Mouse (Mus musculus) liver, embryonic 11.5 days (tissue): Measurements from ENCODE around the gene Spag9. TPM values are rescaled to one million over a fixed set of nuclear protein-coding genes. Genes with fewer than 3 reads are reported as not detected.

Experiments
- ATAC-seq: fragments of 200-750 bp; cut with Nextera tagmentation; replicated peaks from 2 replicates; pipeline ENCODE4 v1.8.0; 2017; ENCODE audit warnings: moderate number of reproducible peaks, mild to moderate bottlenecking, moderate TSS enrichment, moderate library complexity; ENCODE audit not compliant: low FRiP score
- DNase-seq: peaks from one replicate; pipeline ENCODE4 v3.0.0-alpha.2; 2017; ENCODE audit warnings: low spot score
- H3K27ac ChIP-seq: fragments of 300-500 bp; sonication (generic); 2 replicates; pipeline ENCODE4 v1.5.1; 2014; ENCODE audit warnings: mild to moderate bottlenecking, low read depth, low read length, control low read depth
- H3K27me3 ChIP-seq: fragments of 300-500 bp; sonication (generic); replicated peaks from 2 replicates; pipeline ENCODE4 v1.6.1; 2014; ENCODE audit warnings: low read length, mixed read lengths; ENCODE audit not compliant: control insufficient read depth, insufficient read depth
- H3K36me3 ChIP-seq: fragments of 300-500 bp; sonication (generic); 2 replicates; pipeline ENCODE4 v1.6.1; 2014; ENCODE audit warnings: mild to moderate bottlenecking, low read length, moderate library complexity, mixed read lengths; ENCODE audit not compliant: control insufficient read depth, insufficient read depth
- H3K4me1 ChIP-seq: fragments of 300-500 bp; sonication (generic); replicated peaks from 2 replicates; pipeline ENCODE4 v1.6.1; 2014; ENCODE audit warnings: low read length, mixed read lengths; ENCODE audit not compliant: control insufficient read depth, insufficient read depth
- H3K4me2 ChIP-seq: fragments of 300-500 bp; sonication (generic); 2 replicates; pipeline ENCODE4 v1.6.1; 2014; ENCODE audit warnings: mild to moderate bottlenecking, control low read depth, moderate library complexity
- H3K4me3 ChIP-seq: fragments of 300-500 bp; sonication (generic); 2 replicates; pipeline ENCODE4 v1.5.1; 2014; ENCODE audit warnings: low read depth, low read length, control low read depth
- H3K9ac ChIP-seq: fragments of 300-500 bp; sonication (generic); 2 replicates; pipeline ENCODE4 v1.6.1; 2014; ENCODE audit warnings: low read depth, low read length, control low read depth
- H3K9me3 ChIP-seq: fragments of 300-500 bp; sonication (generic); 2 replicates; pipeline ENCODE4 v1.6.1; 2016; ENCODE audit warnings: low read length, inconsistent platforms, mixed read lengths; ENCODE audit not compliant: control insufficient read depth
- WGBS: fragments of 180-500 bp; shearing (Covaris S2); extraction: QIAGEN DNeasy Blood & Tissue Kit; methylation state at CpG from one replicate; pipeline ENCODE4 v1.1.7; 2014; 5-methylcytosine and 5-hydroxymethylcytosine counted together
- polyA plus RNA-seq: library from polyadenylated mRNA; unstranded; fragments of >200 nt; fragmentation: Nextera tagmentation; extraction: Ambion mirVana; gene quantifications from 2 replicates; pipeline ENCODE4 v1.2.1, GENCODE M21; 2014

Gene Spag9
- polyA plus RNA-seq, 1 experiment from 2014 or later: 24.6 TPM

DNA sequence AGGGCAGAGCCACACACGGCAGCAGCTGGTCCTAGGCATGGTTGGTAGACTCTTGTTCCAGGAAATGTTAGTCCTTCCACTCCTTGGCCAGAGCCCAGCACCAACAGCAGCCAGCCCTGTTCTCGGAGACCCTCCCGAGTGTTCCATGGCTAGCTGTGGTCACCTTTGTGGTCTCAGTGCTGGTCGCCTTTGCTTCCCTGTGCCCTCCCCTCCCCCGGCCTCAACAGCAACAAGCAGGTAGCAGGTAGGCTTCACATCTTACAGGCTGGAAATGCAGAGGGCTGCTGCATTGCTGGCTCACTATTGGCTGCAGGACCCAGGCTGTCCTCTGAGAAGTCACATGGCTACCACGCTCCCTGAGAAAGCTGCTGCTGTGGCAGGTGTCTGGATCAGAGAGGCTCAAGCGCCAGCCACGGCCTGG, 139.7 kb downstream of the Spag9 start:
- DNase-seq (no peak), ATAC-seq (no peak)
- no peaks in the 10 kb centered on the region for H3K9me3 ChIP-seq
- WGBS: 68% methylated on average over 8 of the region's 8 CpGs
- H3K4me3 ChIP-seq: no peak overlapping the region
- peaks cover 17% of the 10 kb centered on the region; the same call in 1 of the 2 replicates for H3K4me1 ChIP-seq
- H3K36me3 ChIP-seq: no peaks in the 10 kb centered on the region
- no peak overlapping the region for H3K4me2 ChIP-seq
- no peaks in the 10 kb centered on the region for H3K27me3 ChIP-seq
- H3K27ac ChIP-seq: no peak overlapping the region
- H3K9ac ChIP-seq: no peak overlapping the region

DNA sequence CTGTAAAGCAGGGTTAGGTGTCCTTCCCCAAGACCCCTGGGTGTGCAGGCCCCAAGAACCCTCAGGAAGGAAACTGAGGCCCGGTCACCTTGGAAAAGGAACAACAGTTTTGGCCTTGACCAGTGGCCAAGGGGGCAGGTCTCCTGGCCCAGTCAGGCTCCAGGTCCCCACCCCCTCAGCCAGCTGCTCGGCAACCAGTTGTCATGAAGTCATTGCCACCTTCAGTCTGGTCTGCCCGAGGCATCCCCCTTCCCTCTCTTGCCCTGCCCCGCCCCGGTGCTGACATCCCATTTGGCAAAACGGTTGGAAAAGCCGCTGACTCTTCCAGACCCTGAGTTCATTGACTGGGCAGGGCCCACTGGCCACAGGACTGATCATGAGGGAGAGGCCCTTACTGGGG, 140.8 kb downstream of the Spag9 start:
- no peaks in the 10 kb centered on the region for H3K27me3 ChIP-seq
- H3K27ac ChIP-seq: no peak overlapping the region
- ATAC-seq (no peak), DNase-seq (no peak)
- H3K9ac ChIP-seq: no peak overlapping the region
- no peaks in the 10 kb centered on the region for H3K36me3 ChIP-seq
- H3K4me1 ChIP-seq: peaks cover 17% of the 10 kb centered on the region; the same call in 1 of the 2 replicates
- H3K9me3 ChIP-seq: no peaks in the 10 kb centered on the region
- 62% methylated on average over 7 of the region's 7 CpGs for whole genome bisulfite sequencing
- H3K4me3 ChIP-seq: no peak overlapping the region
- H3K4me2 ChIP-seq: no peak overlapping the region

DNA sequence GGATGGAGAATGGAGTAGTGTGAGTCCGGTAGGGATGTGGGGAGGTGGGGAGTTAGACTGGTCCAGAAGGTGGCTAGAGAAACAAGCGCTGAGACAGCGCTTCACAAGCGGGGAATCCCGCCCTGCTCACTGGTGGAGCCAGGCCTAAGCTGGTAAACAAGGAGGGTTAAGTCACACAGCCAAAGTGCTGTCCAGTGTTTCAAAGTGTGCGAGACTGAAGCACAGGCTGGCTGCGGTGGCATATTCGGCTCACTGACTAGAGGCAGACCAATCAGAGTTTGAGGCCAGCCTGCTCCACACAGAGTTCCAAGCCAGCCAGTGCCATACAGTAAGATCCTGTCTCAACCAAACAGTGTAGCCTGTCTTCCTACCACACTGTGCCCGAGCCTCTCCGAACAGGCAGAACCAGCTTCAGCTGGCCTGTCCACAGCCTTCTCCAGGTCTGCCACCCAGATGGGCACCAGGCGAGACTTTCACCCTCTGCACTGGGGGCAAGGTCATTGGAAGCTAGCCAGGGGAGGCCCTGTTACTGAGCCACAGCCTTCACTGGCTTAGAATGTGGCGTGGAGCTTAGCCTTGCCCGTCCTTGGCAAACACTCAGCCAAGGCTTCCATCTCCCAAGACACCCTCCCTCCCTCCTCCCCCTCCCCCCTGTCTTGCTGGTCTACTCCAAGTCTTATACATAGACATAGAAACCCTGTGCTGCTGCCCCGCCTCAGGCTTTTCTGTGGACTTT, 141.6 kb downstream of the Spag9 start:
- H3K9me3 ChIP-seq: no peaks in the 10 kb centered on the region
- H3K27ac ChIP-seq: no peak overlapping the region
- H3K4me2 ChIP-seq: no peak overlapping the region
- 83% methylated on average over 14 of the region's 14 CpGs for WGBS
- H3K36me3 ChIP-seq: no peaks in the 10 kb centered on the region
- DNase-seq (no peak), ATAC-seq (no peak)
- no peak overlapping the region for H3K4me3 ChIP-seq
- H3K9ac ChIP-seq: no peak overlapping the region
- peaks cover 17% of the 10 kb centered on the region; the same call in 1 of the 2 replicates for H3K4me1 ChIP-seq
- H3K27me3 ChIP-seq: no peaks in the 10 kb centered on the region

DNA sequence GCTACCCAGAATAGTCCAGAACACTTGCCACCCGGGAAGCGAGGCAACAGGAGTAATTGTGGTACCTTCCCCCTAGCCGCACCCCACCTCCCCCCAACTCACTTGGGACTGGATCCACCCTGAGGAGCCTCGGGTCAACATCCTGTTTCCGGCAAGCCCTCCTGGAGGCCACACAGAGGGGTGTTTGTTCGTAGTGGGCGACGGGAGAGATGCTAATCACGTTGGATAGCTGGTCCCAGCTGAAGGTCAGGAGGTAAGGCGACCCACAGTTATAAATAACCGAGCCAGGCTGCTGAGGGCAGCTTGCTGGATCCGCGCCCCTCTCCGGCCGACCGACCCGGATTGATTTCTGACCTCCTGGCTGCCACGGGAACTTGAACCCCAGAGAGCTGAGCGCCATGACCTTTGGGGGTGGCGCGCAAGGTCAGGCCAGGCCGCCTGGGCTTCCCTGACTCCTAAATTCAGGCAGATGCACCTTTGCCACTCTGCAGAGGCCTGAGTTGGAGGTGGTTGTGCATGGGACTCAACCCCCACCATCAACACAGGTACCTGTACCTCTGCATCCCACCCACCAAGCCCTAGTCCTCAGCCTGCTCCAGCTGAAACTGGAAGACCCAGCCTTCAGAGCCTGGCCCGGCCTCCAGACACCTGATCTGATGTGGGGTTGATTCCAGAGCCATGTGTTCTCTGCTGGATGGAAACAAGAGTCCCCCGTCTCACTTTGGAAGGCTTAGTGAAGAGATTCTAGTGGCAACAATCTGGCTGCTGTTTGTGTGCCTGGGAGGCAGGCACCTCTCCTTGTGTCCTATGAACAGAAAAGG, 142.7 kb downstream of the Spag9 start:
- WGBS: 46% methylated on average over 24 of the region's 24 CpGs
- H3K4me2 ChIP-seq: no peak overlapping the region
- DNase-seq (no peak), ATAC-seq (no peak)
- peaks cover 17% of the 10 kb centered on the region; the same call in 1 of the 2 replicates for H3K4me1 ChIP-seq
- H3K27ac ChIP-seq: no peak overlapping the region
- H3K27me3 ChIP-seq: no peaks in the 10 kb centered on the region
- no peak overlapping the region for H3K4me3 ChIP-seq
- no peak overlapping the region for H3K9ac ChIP-seq
- no peaks in the 10 kb centered on the region for H3K36me3 ChIP-seq
- H3K9me3 ChIP-seq: no peaks in the 10 kb centered on the region

DNA sequence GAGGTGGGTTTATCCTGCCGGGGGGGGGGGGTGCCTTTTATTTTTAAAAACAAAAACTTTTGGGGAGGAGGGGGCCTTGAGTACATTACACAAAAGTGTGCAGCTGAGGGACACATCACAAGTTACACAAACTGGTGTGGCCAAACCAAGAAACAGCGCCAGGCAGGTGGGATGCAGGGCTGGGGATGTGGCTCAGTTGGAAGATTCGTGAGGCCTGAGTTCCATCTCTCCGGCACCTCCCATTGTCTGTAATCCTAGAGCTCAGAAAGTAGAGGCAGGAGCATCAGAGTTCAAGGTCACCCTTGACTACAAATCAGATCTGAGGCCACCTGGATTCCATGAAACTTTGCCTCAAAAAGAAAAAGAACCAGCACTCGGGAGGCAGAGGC, 143.3 kb downstream of the Spag9 start:
- Histone ChIP-seq H3K4me3 (no peak overlapping the region), H3K9ac (no peak overlapping the region), H3K4me2 (no peak overlapping the region), H3K27ac (no peak overlapping the region), H3K4me1 (peaks cover 11% of the 10 kb centered on the region; the same call in 1 of the 2 replicates), H3K27me3 (no peaks in the 10 kb centered on the region), H3K36me3 (no peaks in the 10 kb centered on the region), H3K9me3 (no peaks in the 10 kb centered on the region)
- WGBS: 80% methylated on average over 5 of the region's 5 CpGs
- DNase-seq (no peak), ATAC-seq (no peak)

DNA sequence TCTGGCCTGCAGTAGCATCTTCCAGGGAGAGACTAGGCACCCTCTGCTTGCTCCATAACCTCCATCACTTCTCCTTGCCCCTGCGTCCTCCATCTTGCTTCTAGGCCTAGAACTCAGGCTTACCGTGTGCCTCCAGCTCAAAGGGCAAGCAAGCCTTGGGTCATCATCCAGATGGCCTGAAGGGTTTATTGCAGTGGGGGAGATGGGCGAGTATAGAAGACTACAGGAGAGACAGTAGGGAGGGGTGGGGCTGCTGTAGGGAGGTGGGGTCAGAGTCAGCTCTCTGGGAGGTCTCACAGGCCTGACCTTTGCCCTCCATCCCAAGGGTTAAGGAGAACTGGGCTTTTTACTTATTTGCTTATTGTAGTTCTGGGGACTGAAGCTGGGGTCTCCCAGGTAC, 144.6 kb downstream of the Spag9 start:
- H3K4me2 ChIP-seq: no peak overlapping the region
- H3K27me3 ChIP-seq: no peaks in the 10 kb centered on the region
- no peak overlapping the region for H3K27ac ChIP-seq
- no peak for DNase-seq
- H3K9me3 ChIP-seq: no peaks in the 10 kb centered on the region
- WGBS: 78% methylated on average over 3 of the region's 3 CpGs
- no peak for ATAC-seq
- no peaks in the 10 kb centered on the region for H3K36me3 ChIP-seq
- peaks cover 6% of the 10 kb centered on the region; the same call in 1 of the 2 replicates for H3K4me1 ChIP-seq
- no peak overlapping the region for H3K9ac ChIP-seq
- no peak overlapping the region for H3K4me3 ChIP-seq

DNA sequence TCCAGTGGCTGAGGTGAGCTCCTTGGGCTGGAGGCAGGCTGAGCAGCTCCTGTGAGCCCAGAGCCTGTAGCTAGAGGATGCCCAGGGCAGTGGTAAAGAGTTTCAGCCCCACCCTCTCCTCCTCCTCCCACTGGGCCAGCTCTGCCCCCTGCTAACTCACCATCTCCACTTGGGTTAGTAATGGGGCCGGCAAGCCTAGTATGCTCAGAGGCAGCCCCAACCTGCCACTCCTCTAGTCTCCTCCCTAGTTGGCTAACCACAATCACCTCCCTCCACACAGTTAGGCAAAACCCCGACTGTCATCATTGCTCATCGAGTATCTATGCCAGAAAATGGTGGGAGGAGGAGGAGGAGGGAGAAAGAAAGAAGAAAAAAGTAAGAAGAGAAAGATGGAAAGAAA, 145.7 kb downstream of the Spag9 start:
- ATAC-seq: no peak
- Histone ChIP-seq H3K36me3 (no peaks in the 10 kb centered on the region), H3K4me2 (no peak overlapping the region), H3K9ac (no peak overlapping the region), H3K4me3 (no peak overlapping the region), H3K27ac (no peak overlapping the region), H3K9me3 (no peaks in the 10 kb centered on the region), H3K4me1 (peaks cover 6% of the 10 kb centered on the region; the same call in 1 of the 2 replicates), H3K27me3 (peaks cover 7% of the 10 kb centered on the region; the same call in 1 of the 2 replicates)
- 33% methylated on average over 3 of the region's 3 CpGs for WGBS
- DNase-seq: no peak

DNA sequence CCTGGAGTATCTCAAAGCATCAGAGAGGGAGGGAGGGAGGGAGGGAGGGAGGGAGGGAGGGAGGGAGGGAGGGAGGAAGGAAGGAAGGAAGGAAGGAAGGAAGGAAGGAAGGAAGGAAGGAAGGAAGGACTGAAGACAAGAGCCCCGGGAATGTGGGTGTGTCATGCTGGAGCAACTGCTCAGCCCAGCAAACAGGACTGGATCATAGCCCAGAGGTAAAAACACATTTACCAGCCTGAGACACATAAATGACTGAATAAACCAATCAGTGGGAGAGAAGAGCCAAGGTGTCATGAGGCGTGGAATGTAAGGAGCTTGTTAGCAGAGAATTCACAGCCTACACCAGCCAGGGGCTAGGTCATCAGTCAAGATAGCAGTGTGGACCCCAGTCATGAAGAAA, 147.4 kb downstream of the Spag9 start:
- H3K36me3 ChIP-seq: no peaks in the 10 kb centered on the region
- ATAC-seq (no peak), DNase-seq (no peak)
- peaks cover 16% of the 10 kb centered on the region for H3K27me3 ChIP-seq
- H3K4me3 ChIP-seq: no peak overlapping the region
- WGBS: 50% methylated on average over 2 of the region's 2 CpGs
- no peaks in the 10 kb centered on the region for H3K9me3 ChIP-seq
- no peak overlapping the region for H3K9ac ChIP-seq
- H3K4me1 ChIP-seq: peaks cover 6% of the 10 kb centered on the region; the same call in 1 of the 2 replicates
- no peak overlapping the region for H3K4me2 ChIP-seq
- no peak overlapping the region for H3K27ac ChIP-seq
